Comparison of ENCODE assay signal across 8 mouse cellular contexts in the genomic region with DNA sequence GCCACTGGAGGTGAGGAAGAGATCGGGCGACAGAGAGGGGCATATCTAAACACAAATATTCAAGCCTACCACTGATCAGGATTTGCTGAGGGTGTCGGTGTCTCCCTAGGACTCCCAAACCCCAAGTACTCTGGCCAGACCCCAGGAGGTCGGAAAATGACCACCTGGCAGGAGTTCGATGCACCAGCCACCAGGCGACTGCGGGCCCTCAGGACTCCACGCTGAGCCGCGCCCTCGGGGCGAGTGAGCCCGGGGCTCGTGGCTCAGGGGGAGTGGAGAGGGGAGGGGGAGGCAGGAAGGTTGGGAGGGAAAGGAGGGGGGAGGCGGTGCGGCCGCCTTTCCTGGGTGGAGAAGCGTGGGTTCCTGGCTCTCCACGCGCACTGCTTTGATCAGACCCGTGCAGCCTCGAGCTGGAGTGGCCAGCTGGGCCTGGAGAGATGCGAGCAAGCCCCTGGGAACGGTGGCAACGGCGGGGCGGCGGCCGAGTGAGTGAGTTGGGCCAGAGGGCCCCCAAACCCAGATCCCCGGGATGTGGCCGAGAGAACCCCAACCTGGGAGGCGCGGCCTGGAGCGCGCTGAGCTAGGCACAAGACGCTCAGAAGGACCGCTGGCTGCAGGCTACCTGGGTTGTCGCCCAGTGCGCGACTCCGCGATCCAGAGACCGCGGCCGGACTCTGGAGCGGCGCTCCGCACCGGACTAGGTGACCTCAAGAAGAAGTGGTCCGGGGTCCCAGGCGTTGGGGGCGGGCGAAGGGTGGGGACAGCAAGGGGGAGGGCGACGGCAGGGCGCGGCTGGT. TPM values are rescaled to one million over a fixed set of nuclear protein-coding genes. Genes with fewer than 3 reads are reported as not detected.
DNase-seq lines count a peak whose midpoint lies in the region; ATAC-seq lines count a peak whose summit lies in the region.

No protein-coding gene starts in this region.

- H3K4me1 ChIP-seq in kidney, embryonic 15.5 days: peaks cover 38% of the 10 kb centered on the region
- peaks cover 6% of the 10 kb centered on the region for H3K4me1 ChIP-seq in hindbrain, embryonic 11.5 days (replicated peaks; ENCODE audit: control insufficient read depth, insufficient read depth, low read length)
- H3K4me1 ChIP-seq in midbrain, embryonic 14.5 days (ENCODE audit: control insufficient read depth, insufficient read depth, low read length): no peaks in the 10 kb centered on the region

- DNase-seq in kidney, adult 11 months: no peak
- DNase-seq in ZHBTc4 (ENCODE audit: low read depth, low spot score): peak; percentile 75
- DNase-seq in hindbrain, embryonic 11.5 days (ENCODE audit: low spot score): no peak
- peak; percentile 42 for DNase-seq in midbrain, embryonic 14.5 days
- DNase-seq in Muller cell, postnatal 12 days (ENCODE audit: inconsistent ontology term): no peak
- no peak for DNase-seq in T-cell, adult 2 months (ENCODE audit: low spot score)
- no peak for DNase-seq in urinary bladder, postnatal 25 days (ENCODE audit: low spot score)

- peaks cover 100% of the 10 kb centered on the region for H3K27me3 ChIP-seq in kidney, embryonic 15.5 days
- H3K27me3 ChIP-seq in hindbrain, embryonic 11.5 days (ENCODE audit: control insufficient read depth, insufficient read depth, low read length): peaks cover 94% of the 10 kb centered on the region
- peaks cover 98% of the 10 kb centered on the region for H3K27me3 ChIP-seq in midbrain, embryonic 14.5 days (ENCODE audit: control insufficient read depth, insufficient read depth, low read length)

- 1% methylated on average over 57 of the region's 57 CpGs for WGBS in kidney, embryonic 15.5 days
- WGBS in hindbrain, embryonic 11.5 days: under 1% methylated on average over 54 of the region's 57 CpGs
- under 1% methylated on average over 57 of the region's 57 CpGs for WGBS in midbrain, embryonic 14.5 days

- no peaks in the 10 kb centered on the region for H3K36me3 ChIP-seq in kidney, embryonic 15.5 days
- no peaks in the 10 kb centered on the region for H3K36me3 ChIP-seq in hindbrain, embryonic 11.5 days (ENCODE audit: control insufficient read depth, insufficient read depth, low read length)
- H3K36me3 ChIP-seq in midbrain, embryonic 14.5 days (ENCODE audit: control insufficient read depth, insufficient read depth, low read length): no peaks in the 10 kb centered on the region

- H3K9me3 ChIP-seq in kidney, embryonic 15.5 days (replicated peaks): no peaks in the 10 kb centered on the region
- no peaks in the 10 kb centered on the region for H3K9me3 ChIP-seq in hindbrain, embryonic 11.5 days (ENCODE audit: control insufficient read depth, low read length)
- H3K9me3 ChIP-seq in midbrain, embryonic 14.5 days (ENCODE audit: control insufficient read depth, low read length): no peaks in the 10 kb centered on the region

- H3K9ac ChIP-seq in kidney, embryonic 15.5 days: no peak overlapping the region; the same call in 1 of the 2 replicates
- 0 out of 2 replicates have a peak overlapping the region, but pooled peaks have one; percentile 23 for H3K9ac ChIP-seq in hindbrain, embryonic 11.5 days (ENCODE audit: low read depth, low read length)
- H3K9ac ChIP-seq in midbrain, embryonic 14.5 days (replicated peaks; ENCODE audit: low read length): 0 out of 2 replicates have a peak overlapping the region, but pooled peaks have one; percentile 29

- H3K4me2 ChIP-seq in kidney, embryonic 15.5 days: peak overlapping the region; percentile 97
- H3K4me2 ChIP-seq in hindbrain, embryonic 11.5 days (replicated peaks; ENCODE audit: low read depth, low read length): peak overlapping the region; percentile 86
- peak overlapping the region; percentile 60 for H3K4me2 ChIP-seq in midbrain, embryonic 14.5 days (ENCODE audit: low read length)

- ATAC-seq in kidney, embryonic 15.5 days (replicated peaks; ENCODE audit: low FRiP score): peak; percentile 68
- ATAC-seq in hindbrain, embryonic 11.5 days (ENCODE audit: low FRiP score): peak; percentile 62
- ATAC-seq in midbrain, embryonic 14.5 days (ENCODE audit: low FRiP score, low TSS enrichment): peak; percentile 51; the same call in 1 of the 2 replicates

- no peak overlapping the region for H3K27ac ChIP-seq in kidney, embryonic 15.5 days
- H3K27ac ChIP-seq in hindbrain, embryonic 11.5 days (ENCODE audit: low read depth, low read length): no peak overlapping the region
- peak overlapping the region; percentile 41 for H3K27ac ChIP-seq in midbrain, embryonic 14.5 days (replicated peaks; ENCODE audit: low read depth, low read length)

- H3K4me3 ChIP-seq in kidney, embryonic 15.5 days (replicated peaks): peak overlapping the region; percentile 51
- peak overlapping the region; percentile 41 for H3K4me3 ChIP-seq in hindbrain, embryonic 11.5 days (ENCODE audit: low read depth, low read length)
- H3K4me3 ChIP-seq in midbrain, embryonic 14.5 days (replicated peaks; ENCODE audit: low read depth, low read length): peak overlapping the region; percentile 34

RNA-seq across cellular contexts. Expression of gene Dlx1, which starts 1.0 kb away (rescaled TPM):
- 0.18 and 0.27 TPM in 2 replicates for polyA plus RNA-seq in kidney, embryonic 15.5 days (2015; fragmentation: Nextera tagmentation; extraction: Ambion mirVana)
- polyA plus RNA-seq in hindbrain, embryonic 11.5 days (2014; fragmentation: Nextera tagmentation; extraction: Ambion mirVana): 1.6 and 2.1 TPM in 2 replicates
- 0.61 and 0.72 TPM in 2 replicates for polyA plus RNA-seq in midbrain, embryonic 14.5 days (2014; fragmentation: Nextera tagmentation; extraction: Ambion mirVana)

RNA-seq across cellular contexts. Expression of gene Dlx2, which starts 17.6 kb away (rescaled TPM):
- polyA plus RNA-seq in kidney, embryonic 15.5 days (2015; fragmentation: Nextera tagmentation; extraction: Ambion mirVana): 0.16 and 0.17 TPM in 2 replicates
- polyA plus RNA-seq in hindbrain, embryonic 11.5 days (2014; fragmentation: Nextera tagmentation; extraction: Ambion mirVana): 1.9 and 2.2 TPM in 2 replicates
- polyA plus RNA-seq in midbrain, embryonic 14.5 days (2014; fragmentation: Nextera tagmentation; extraction: Ambion mirVana): 0.41 and 0.67 TPM in 2 replicates

Comparison
In these comparisons a context has a peak if more than half of its experiments do, and no peak if none do; other contexts are left out.
1. DNase-seq: peak in ZHBTc4 (single experiment) and midbrain, embryonic 14.5 days (single experiment); none in kidney, adult 11 months (single experiment), hindbrain, embryonic 11.5 days (single experiment), Muller cell, postnatal 12 days (single experiment), T-cell, adult 2 months (single experiment) and urinary bladder, postnatal 25 days (single experiment).
2. Peak in every context shown above with its lines, with median percentiles within 50 percentile points of each other: ATAC-seq, H3K4me2 ChIP-seq and H3K4me3 ChIP-seq.